9 mouse cellular contexts compared by ENCODE assay signal in the genomic region with DNA sequence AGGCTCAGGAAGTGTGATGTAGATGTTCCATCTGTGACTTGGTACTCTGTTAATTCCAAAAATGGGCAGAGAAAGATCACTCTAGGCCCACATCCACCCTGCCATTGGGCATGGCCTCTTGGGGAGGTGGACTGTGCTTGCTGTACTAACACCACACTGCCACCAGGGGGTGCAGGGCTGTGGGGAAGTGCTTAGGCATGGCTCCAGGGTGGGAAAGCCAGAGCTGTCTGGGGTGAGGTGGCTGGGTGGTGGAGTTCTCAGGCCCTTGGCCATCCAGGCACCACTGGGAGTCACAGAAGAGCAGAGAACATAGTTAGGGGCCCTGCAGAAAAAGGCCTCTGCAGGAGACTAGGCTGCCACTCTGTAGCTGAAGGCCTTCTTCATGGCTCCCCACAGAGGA.
DNase-seq lines count a peak whose midpoint lies in the region; ATAC-seq and TF ChIP-seq lines count a peak whose summit lies in the region.
"Had no signal": no experiment of that assay in that cellular context is flagged by ENCODE, and none has a peak within 500 bp of the region (broad histone marks: within the 10 kb centered on the region; RNA-seq: fewer than 3 reads in every experiment).

No protein-coding gene starts in this region.

- H3K27ac ChIP-seq in heart, adult 2 months: no peak overlapping the region
- H3K27ac ChIP-seq in heart, embryonic 12.5 days (ENCODE audit: poor library complexity, severe bottlenecking): no peak overlapping the region
- no peak overlapping the region for H3K27ac ChIP-seq in intestine, embryonic 15.5 days
- H3K27ac ChIP-seq: limb, embryonic 13.5 days had no signal

- H3K4me2 ChIP-seq in heart, embryonic 12.5 days: no peak overlapping the region
- no peak overlapping the region for H3K4me2 ChIP-seq in intestine, embryonic 15.5 days (replicated peaks)
- H3K4me2 ChIP-seq: limb, embryonic 13.5 days had no signal

- peaks cover 7% of the 10 kb centered on the region; the same call in 1 of the 2 replicates for H3K9me3 ChIP-seq in heart, embryonic 12.5 days (replicated peaks)
- no peaks in the 10 kb centered on the region for H3K9me3 ChIP-seq in intestine, embryonic 15.5 days
- H3K9me3 ChIP-seq: limb, embryonic 13.5 days had no signal

- no peak for TF ChIP-seq POLR2A in heart, adult 2 months (IDR thresholded peaks at IDR 0.05; ENCODE audit: insufficient read depth, low read depth, low read length)

- no peak for ATAC-seq in heart, embryonic 12.5 days (ENCODE audit: insufficient number of reproducible peaks, low FRiP score)
- peak; percentile 46 to 75; a peak in 2 of 4 replicates for ATAC-seq in hematopoietic stem cell, adult 5-6 weeks (replicated peaks in 1 of 2; ENCODE audit: insufficient read depth in 1 of 2, low FRiP score in 2 of 2, low TSS enrichment in 1 of 2, low read depth in 1 of 2, poor library complexity in 2 of 2, severe bottlenecking in 2 of 2)
- ATAC-seq in neutrophil, adult 5-6 weeks (ENCODE audit: extremely low read depth, insufficient number of reproducible peaks, low FRiP score, poor library complexity, severe bottlenecking): peak; percentile 55; the same call in 1 of the 2 replicates
- no peak for ATAC-seq in intestine, embryonic 15.5 days

- TF ChIP-seq EP300 in heart, adult 2 months (IDR thresholded peaks at IDR 0.05; ENCODE audit: insufficient read depth, low read depth, low read length): no peak

- no peaks in the 10 kb centered on the region for H3K36me3 ChIP-seq in heart, adult 2 months (ENCODE audit: control insufficient read depth, insufficient read depth, low read length)
- no peaks in the 10 kb centered on the region for H3K36me3 ChIP-seq in heart, embryonic 12.5 days
- no peaks in the 10 kb centered on the region for H3K36me3 ChIP-seq in intestine, embryonic 15.5 days
- H3K36me3 ChIP-seq: limb, embryonic 13.5 days had no signal

- TF ChIP-seq CTCF in heart, adult 2 months (IDR thresholded peaks at IDR 0.05): peak; percentile 60

- no peaks in the 10 kb centered on the region for H3K4me1 ChIP-seq in heart, adult 2 months (ENCODE audit: control insufficient read depth, insufficient read depth, low read length)
- H3K4me1 ChIP-seq in heart, embryonic 12.5 days (replicated peaks): no peaks in the 10 kb centered on the region
- no peaks in the 10 kb centered on the region for H3K4me1 ChIP-seq in intestine, embryonic 15.5 days (replicated peaks)
- H3K4me1 ChIP-seq: limb, embryonic 13.5 days had no signal

- H3K4me3 ChIP-seq in heart, adult 2 months: no peak overlapping the region
- H3K4me3 ChIP-seq in heart, embryonic 12.5 days: no peak overlapping the region
- no peak overlapping the region for H3K4me3 ChIP-seq in intestine, embryonic 15.5 days (replicated peaks)
- H3K4me3 ChIP-seq: limb, embryonic 13.5 days had no signal

- no peak overlapping the region for H3K9ac ChIP-seq in heart, adult 2 months (ENCODE audit: low read depth, low read length)
- no peak overlapping the region for H3K9ac ChIP-seq in heart, embryonic 12.5 days
- H3K9ac ChIP-seq in intestine, embryonic 15.5 days: no peak overlapping the region
- H3K9ac ChIP-seq: limb, embryonic 13.5 days had no signal

- H3K27me3 ChIP-seq in heart, adult 2 months (ENCODE audit: control insufficient read depth, insufficient read depth, low read length): no peaks in the 10 kb centered on the region
- no peaks in the 10 kb centered on the region for H3K27me3 ChIP-seq in heart, embryonic 12.5 days (replicated peaks)
- no peaks in the 10 kb centered on the region for H3K27me3 ChIP-seq in intestine, embryonic 15.5 days (replicated peaks)
- H3K27me3 ChIP-seq: limb, embryonic 13.5 days had no signal

- no peaks in the 10 kb centered on the region for H3K79me2 ChIP-seq in heart, adult 2 months (replicated peaks; ENCODE audit: control insufficient read depth, insufficient read depth, low read length)

- DNase-seq in heart, adult 2 months: peak; percentile 11 to 37
- DNase-seq in 416B (ENCODE audit: low read depth): peak; percentile 33
- DNase-seq in T-cell, adult 2 months (ENCODE audit: low spot score): peak; percentile 40
- DNase-seq in layer of hippocampus, adult 9-10 months (ENCODE audit: low spot score): no peak

- intact Hi-C loops in heart, adult 2 months (cut with DNase I): loop anchor here (1.0 kb wide), 1 partner anchor 231 kb away; no protein-coding TSS in a partner anchor

Comparison
In these comparisons a context has a peak if more than half of its experiments do, and no peak if none do; other contexts are left out.
1. ATAC-seq: peak in hematopoietic stem cell, adult 5-6 weeks (2 of 2) and neutrophil, adult 5-6 weeks (single experiment); none in heart, embryonic 12.5 days (single experiment) and intestine, embryonic 15.5 days (single experiment).